Mouse (Mus musculus) frontal cortex, postnatal 14 days (tissue): ENCODE measurements around the gene Ube2l3.
"Not testable (repeated sequence)": the region's sequence is repeated elsewhere in the genome, so short reads cannot be mapped to it uniquely, and the experiment has no call there.

ENCODE experiments used
- DNase-seq, 2 experiments: peaks; one replicate each; pipeline ENCODE4 v3.0.0; 2022; ENCODE audit warnings: low spot score in 2 of 2

Gene Ube2l3

GRCm38 (mm10) chr16:17202549-17202948 is at the start of gene Ube2l3:
Gene Ube2l3, minus strand, starts transcription at chr16:17202649.
- DNase-seq: no peak

GRCm38 (mm10) chr16:17251539-17251938 is 49.1 kb upstream of the Ube2l3 start:
- no peak for DNase-seq

- no peak for DNase-seq
These were observed 46.7 kb upstream of the Ube2l3 start for GRCm38 (mm10) chr16:17249135-17249534.

GRCm38 (mm10) chr16:17247727-17248126 is 45.3 kb upstream of the Ube2l3 start:
- DNase-seq: no peak

GRCm38 (mm10) chr16:17244996-17245395 is 42.5 kb upstream of the Ube2l3 start:
- no peak for DNase-seq

- no peak for DNase-seq
These were observed 41.3 kb upstream of the Ube2l3 start for GRCm38 (mm10) chr16:17243731-17244130.

GRCm38 (mm10) chr16:17239409-17239808 is 37.0 kb upstream of the Ube2l3 start:
- DNase-seq: no peak

GRCm38 (mm10) chr16:17237634-17238033 is 35.2 kb upstream of the Ube2l3 start:
- DNase-seq: no peak

- DNase-seq: no peak
These were observed 32.6 kb upstream of the Ube2l3 start for GRCm38 (mm10) chr16:17234916-17235665.

GRCm38 (mm10) chr16:17234499-17234895 is 32.0 kb upstream of the Ube2l3 start:
- DNase-seq: peak; percentile 25 to 27

GRCm38 (mm10) chr16:17233702-17234498 is 31.5 kb upstream of the Ube2l3 start:
- peak in 1 of 2 experiments; percentile 31 for DNase-seq

GRCm38 (mm10) chr16:17232794-17233701 is 30.6 kb upstream of the Ube2l3 start, which contains the start of gene Hic2:
Gene Hic2, plus strand, starts transcription at chr16:17233572.
- peak; percentile 85 to 87 for DNase-seq

- not testable (repeated sequence) for DNase-seq
These were observed 29.1 kb upstream of the Ube2l3 start for GRCm38 (mm10) chr16:17231523-17231922.

- DNase-seq: no peak
These were observed 24.0 kb upstream of the Ube2l3 start for GRCm38 (mm10) chr16:17226496-17226895.

GRCm38 (mm10) chr16:17225584-17225983 is 23.1 kb upstream of the Ube2l3 start:
- DNase-seq: no peak

- peak; percentile 77 to 96 for DNase-seq
These were observed 19.7 kb upstream of the Ube2l3 start for GRCm38 (mm10) chr16:17222197-17222596.

GRCm38 (mm10) chr16:17220127-17220733 is 17.8 kb upstream of the Ube2l3 start:
- no peak for DNase-seq

GRCm38 (mm10) chr16:17216934-17217633 is 14.6 kb upstream of the Ube2l3 start:
- DNase-seq: no peak

- peak; percentile 71 to 82 for DNase-seq
These were observed 7.8 kb upstream of the Ube2l3 start for GRCm38 (mm10) chr16:17209981-17210838.
